Mouse (Mus musculus) inflammation-experienced regulatory T-cells, adult 6 months (primary cell): ENCODE measurements at regions not wholly inside any gene's neighbourhood (a gene's known extent, or its start where the extent isn't known, plus 50 kb on each side); places are given as distances from the start of the nearest gene placed in this dataset.

Source experiments
- ATAC-seq: one replicate; pipeline ENCODE4 v1.8.0; 2017

- ATAC-seq: no peak
Observed at GRCm38 (mm10) chr14:8935121-8935520, 269.1 kb upstream of the 4930452B06Rik start.
